Mouse (Mus musculus): Measurements from ENCODE around the gene Akap13. TPM values are rescaled to one million over a fixed set of nuclear protein-coding genes. Genes with fewer than 3 reads are reported as not detected.

Akap13 gene
- polyA plus RNA-seq, 1 experiment from 2014 or later: 31.2 TPM

GRCm38 (mm10) chr7:75428913-75429312, 26.4 kb upstream of the Akap13 start:
- DNase-seq (ENCODE audit: low spot score): no peak
- no peaks in the 10 kb centered on the region for H3K9me3 ChIP-seq (replicated peaks)
- 89% methylated on average over 4 of the region's 4 CpGs for WGBS
- H3K36me3 ChIP-seq: no peaks in the 10 kb centered on the region
- H3K27me3 ChIP-seq (ENCODE audit: low read depth, poor library complexity, severe bottlenecking): no peaks in the 10 kb centered on the region
- H3K27ac ChIP-seq: no peak overlapping the region
- no peak overlapping the region for H3K4me3 ChIP-seq
- peaks cover 20% of the 10 kb centered on the region for H3K4me1 ChIP-seq

- 78% methylated on average over 2 of the region's 2 CpGs for WGBS
- Histone ChIP-seq H3K4me1 (peaks cover 18% of the 10 kb centered on the region), H3K27me3 (ENCODE audit: low read depth, poor library complexity, severe bottlenecking) (no peaks in the 10 kb centered on the region), H3K36me3 (no peaks in the 10 kb centered on the region), H3K27ac (no peak overlapping the region), H3K4me3 (no peak overlapping the region), H3K9me3 (replicated peaks) (no peaks in the 10 kb centered on the region)
- no peak for DNase-seq (ENCODE audit: low spot score)
Measured at GRCm38 (mm10) chr7:75430550-75430949, 24.8 kb upstream of the Akap13 start.

GRCm38 (mm10) chr7:75431043-75431442, 24.3 kb upstream of the Akap13 start:
- Histone ChIP-seq H3K4me1 (peaks cover 20% of the 10 kb centered on the region), H3K27ac (no peak overlapping the region), H3K9me3 (replicated peaks) (no peaks in the 10 kb centered on the region), H3K27me3 (ENCODE audit: low read depth, poor library complexity, severe bottlenecking) (no peaks in the 10 kb centered on the region), H3K4me3 (no peak overlapping the region), H3K36me3 (no peaks in the 10 kb centered on the region)
- WGBS: 32% methylated on average over 7 of the region's 7 CpGs
- DNase-seq (ENCODE audit: low spot score): no peak

- Histone ChIP-seq H3K36me3 (no peaks in the 10 kb centered on the region), H3K4me1 (peaks cover 26% of the 10 kb centered on the region), H3K9me3 (replicated peaks) (no peaks in the 10 kb centered on the region), H3K27me3 (ENCODE audit: low read depth, poor library complexity, severe bottlenecking) (no peaks in the 10 kb centered on the region), H3K27ac (no peak overlapping the region), H3K4me3 (no peak overlapping the region)
- DNase-seq (ENCODE audit: low spot score): no peak
- 89% methylated on average over 3 of the region's 3 CpGs for WGBS
Measured at GRCm38 (mm10) chr7:75432046-75432445, 23.3 kb upstream of the Akap13 start.

GRCm38 (mm10) chr7:75436413-75437174, 18.7 kb upstream of the Akap13 start:
- no peak overlapping the region for H3K4me3 ChIP-seq
- peaks cover 17% of the 10 kb centered on the region for H3K4me1 ChIP-seq
- H3K27ac ChIP-seq: no peak overlapping the region
- no peaks in the 10 kb centered on the region for H3K27me3 ChIP-seq (ENCODE audit: low read depth, poor library complexity, severe bottlenecking)
- no peak for DNase-seq (ENCODE audit: low spot score)
- 55% methylated on average over 8 of the region's 8 CpGs for WGBS
- no peaks in the 10 kb centered on the region for H3K9me3 ChIP-seq (replicated peaks)
- H3K36me3 ChIP-seq: no peaks in the 10 kb centered on the region

- H3K36me3 ChIP-seq: no peaks in the 10 kb centered on the region
- peaks cover 8% of the 10 kb centered on the region for H3K4me1 ChIP-seq
- H3K4me3 ChIP-seq: no peak overlapping the region
- DNase-seq (ENCODE audit: low spot score): no peak
- H3K27ac ChIP-seq: no peak overlapping the region
- no peaks in the 10 kb centered on the region for H3K27me3 ChIP-seq (ENCODE audit: low read depth, poor library complexity, severe bottlenecking)
- no peaks in the 10 kb centered on the region for H3K9me3 ChIP-seq (replicated peaks)
- 98% methylated on average over 4 of the region's 4 CpGs for WGBS
Measured at GRCm38 (mm10) chr7:75439570-75439969, 15.8 kb upstream of the Akap13 start.

- no peak overlapping the region for H3K4me3 ChIP-seq
- H3K27ac ChIP-seq: no peak overlapping the region
- no peaks in the 10 kb centered on the region for H3K36me3 ChIP-seq
- peaks cover 8% of the 10 kb centered on the region for H3K4me1 ChIP-seq
- WGBS: 72% methylated on average over 2 of the region's 2 CpGs
- H3K27me3 ChIP-seq (ENCODE audit: low read depth, poor library complexity, severe bottlenecking): no peaks in the 10 kb centered on the region
- no peak for DNase-seq (ENCODE audit: low spot score)
- no peaks in the 10 kb centered on the region for H3K9me3 ChIP-seq (replicated peaks)
Measured at GRCm38 (mm10) chr7:75440241-75440640, 15.1 kb upstream of the Akap13 start.

GRCm38 (mm10) chr7:75441947-75442346, 13.4 kb upstream of the Akap13 start:
- no peaks in the 10 kb centered on the region for H3K27me3 ChIP-seq (ENCODE audit: low read depth, poor library complexity, severe bottlenecking)
- WGBS: 88% methylated on average over 2 of the region's 2 CpGs
- no peaks in the 10 kb centered on the region for H3K9me3 ChIP-seq (replicated peaks)
- H3K4me3 ChIP-seq: no peak overlapping the region
- no peaks in the 10 kb centered on the region for H3K4me1 ChIP-seq
- H3K27ac ChIP-seq: no peak overlapping the region
- DNase-seq (ENCODE audit: low spot score): no peak
- no peaks in the 10 kb centered on the region for H3K36me3 ChIP-seq

GRCm38 (mm10) chr7:75456152-75456888, 986 bp downstream of the Akap13 start:
- Histone ChIP-seq H3K4me3 (peak overlapping the region; percentile 90), H3K9me3 (replicated peaks) (no peaks in the 10 kb centered on the region), H3K27ac (peak overlapping the region; percentile 99), H3K4me1 (peaks cover 13% of the 10 kb centered on the region), H3K36me3 (no peaks in the 10 kb centered on the region), H3K27me3 (ENCODE audit: low read depth, poor library complexity, severe bottlenecking) (no peaks in the 10 kb centered on the region)
- WGBS: 5% methylated on average over 25 of the region's 25 CpGs
- peak; percentile 32 for DNase-seq (ENCODE audit: low spot score)

- no peaks in the 10 kb centered on the region for H3K9me3 ChIP-seq (replicated peaks)
- H3K4me1 ChIP-seq: peaks cover 13% of the 10 kb centered on the region
- 79% methylated on average over 1 of the region's 1 CpGs for WGBS
- no peak overlapping the region for H3K4me3 ChIP-seq
- no peak overlapping the region for H3K27ac ChIP-seq
- no peaks in the 10 kb centered on the region for H3K36me3 ChIP-seq
- no peaks in the 10 kb centered on the region for H3K27me3 ChIP-seq (ENCODE audit: low read depth, poor library complexity, severe bottlenecking)
- DNase-seq (ENCODE audit: low spot score): no peak
Measured at GRCm38 (mm10) chr7:75460290-75460689, 5.0 kb downstream of the Akap13 start.

GRCm38 (mm10) chr7:75463579-75464162, 8.3 kb downstream of the Akap13 start:
- Histone ChIP-seq H3K4me3 (no peak overlapping the region), H3K4me1 (no peaks in the 10 kb centered on the region), H3K27me3 (ENCODE audit: low read depth, poor library complexity, severe bottlenecking) (no peaks in the 10 kb centered on the region), H3K36me3 (no peaks in the 10 kb centered on the region), H3K27ac (no peak overlapping the region), H3K9me3 (replicated peaks) (no peaks in the 10 kb centered on the region)
- DNase-seq (ENCODE audit: low spot score): no peak

- peaks cover 1% of the 10 kb centered on the region; the same call in 1 of the 2 replicates for H3K4me1 ChIP-seq
- no peak overlapping the region for H3K27ac ChIP-seq
- H3K36me3 ChIP-seq: no peaks in the 10 kb centered on the region
- H3K4me3 ChIP-seq: no peak overlapping the region
- H3K27me3 ChIP-seq (ENCODE audit: low read depth, poor library complexity, severe bottlenecking): no peaks in the 10 kb centered on the region
- no peak for DNase-seq (ENCODE audit: low spot score)
- no peaks in the 10 kb centered on the region for H3K9me3 ChIP-seq (replicated peaks)
- WGBS: 92% methylated on average over 7 of the region's 7 CpGs
Measured at GRCm38 (mm10) chr7:75467791-75468190, 12.5 kb downstream of the Akap13 start.

GRCm38 (mm10) chr7:75470318-75470925, 15.1 kb downstream of the Akap13 start:
- Histone ChIP-seq H3K27me3 (ENCODE audit: low read depth, poor library complexity, severe bottlenecking) (no peaks in the 10 kb centered on the region), H3K36me3 (no peaks in the 10 kb centered on the region), H3K4me1 (peaks cover 22% of the 10 kb centered on the region), H3K4me3 (no peak overlapping the region), H3K27ac (no peak overlapping the region), H3K9me3 (replicated peaks) (no peaks in the 10 kb centered on the region)
- WGBS: 73% methylated on average over 7 of the region's 7 CpGs
- no peak for DNase-seq (ENCODE audit: low spot score)
